Mouse (Mus musculus) stomach, postnatal 0 days (tissue): Measurements from ENCODE around the gene Klhl42.

Source experiments
- CTCF ChIP-seq: IDR thresholded peaks from 2 replicates; pipeline ENCODE4 v1.5.1; 2016; ENCODE audit warnings: antibody characterized with exemption, low read depth, mild to moderate bottlenecking, moderate library complexity
- EP300 ChIP-seq: optimal IDR thresholded peaks from 2 replicates; pipeline ENCODE3; 2016; ENCODE audit warnings: antibody characterized with exemption

DNA sequence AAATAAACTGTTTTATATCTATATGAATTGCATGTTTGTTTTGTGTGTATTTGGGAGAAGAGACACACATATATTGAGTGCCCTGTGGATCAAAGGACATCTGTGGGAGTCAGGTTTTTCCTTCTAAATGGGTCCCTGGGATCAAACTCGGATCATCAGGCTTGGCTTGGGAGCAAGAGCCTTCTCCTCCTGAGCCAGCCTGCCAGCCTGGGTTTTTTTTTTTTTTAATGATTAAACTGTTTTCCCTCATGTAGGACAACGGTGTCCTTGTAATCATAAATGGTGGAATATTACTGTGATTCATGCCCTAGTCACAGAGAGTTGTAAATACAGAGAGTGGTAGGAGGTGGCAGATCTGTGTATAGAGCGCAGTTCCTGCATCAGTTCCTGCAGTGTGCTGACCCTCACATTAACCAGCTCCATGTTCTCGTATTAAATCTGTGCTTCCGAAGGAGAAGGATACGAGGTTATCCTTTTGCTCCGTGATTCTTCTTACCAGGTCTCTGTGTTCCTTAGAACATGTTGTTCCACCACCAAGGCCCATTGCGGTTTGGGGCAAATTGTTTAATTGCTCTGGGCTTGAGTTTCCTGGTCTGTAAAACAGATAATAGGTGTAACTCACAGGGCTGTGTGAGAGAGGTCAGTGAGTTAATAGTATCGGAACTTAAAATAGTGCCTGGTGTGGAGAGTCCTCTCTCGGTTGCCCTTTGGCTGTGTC, 26.8 kb upstream of the Klhl42 start:
- no peak for TF ChIP-seq CTCF
- no peak for TF ChIP-seq EP300
